Mouse (Mus musculus) adrenal gland, adult (tissue): ENCODE measurements at regions not wholly inside any gene's neighbourhood (a gene's known extent, or its start where the extent isn't known, plus 50 kb on each side); places are given as distances from the start of the nearest gene placed in this dataset.

Source experiments
- DNase-seq, 2 experiments: peaks; one replicate each; pipeline ENCODE4 v3.0.0; 2022 to 2023; ENCODE audit warnings: low spot score in 1 of 2; ENCODE audit not compliant: inconsistent age in 2 of 2

- no peak for DNase-seq
Observed at GRCm38 (mm10) chr6:49764746-49765145, 57.8 kb upstream of the Npy start.

- DNase-seq: no peak
Observed at GRCm38 (mm10) chr6:49769904-49770720, 52.4 kb upstream of the Npy start.
